Mouse (Mus musculus): ENCODE results near the gene Dtd1.

The Dtd1 gene

DNA sequence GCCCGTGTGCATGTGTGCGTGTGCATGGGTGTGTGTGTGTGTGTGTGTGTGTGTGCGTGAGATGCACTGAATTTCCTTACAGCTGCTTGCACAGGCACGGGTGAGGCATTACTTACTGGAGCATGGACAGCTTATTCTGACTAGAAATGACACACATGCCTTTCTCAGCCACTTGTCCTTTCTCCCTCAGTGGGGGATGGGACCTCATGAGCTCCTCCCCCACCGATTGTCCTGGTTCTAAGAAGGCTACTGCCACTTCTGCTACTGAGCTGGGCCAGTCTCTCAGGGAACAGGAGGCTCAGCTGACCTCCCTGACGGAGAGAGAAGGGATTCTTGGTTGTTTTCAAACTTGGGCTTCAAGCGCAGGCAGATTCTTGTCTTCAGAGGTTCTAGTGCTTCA, 40.4 kb downstream of the Dtd1 start:
- no peak for DNase-seq (ENCODE audit: low spot score in 2 of 2)

DNA sequence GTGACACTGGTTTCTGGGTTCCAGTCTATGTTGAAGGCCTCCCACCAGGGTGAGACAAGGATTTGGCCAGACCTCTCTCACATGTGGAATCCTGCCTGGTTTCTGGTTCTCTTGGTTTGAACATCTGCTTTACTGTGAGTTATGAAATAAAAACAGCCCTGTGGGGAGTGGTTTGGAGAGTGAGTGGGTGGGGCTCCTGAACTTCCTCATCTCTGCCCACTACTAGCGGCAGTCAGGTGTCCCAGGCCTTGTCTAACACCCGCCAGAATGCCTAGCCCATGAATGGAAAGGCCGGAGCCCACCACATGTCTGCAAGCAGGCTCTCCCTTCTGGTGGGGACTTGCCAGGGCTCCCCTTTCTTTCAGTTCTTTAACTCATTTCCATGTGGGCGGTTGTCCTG, 42.3 kb downstream of the Dtd1 start:
- DNase-seq (ENCODE audit: low spot score in 2 of 2): no peak

DNA sequence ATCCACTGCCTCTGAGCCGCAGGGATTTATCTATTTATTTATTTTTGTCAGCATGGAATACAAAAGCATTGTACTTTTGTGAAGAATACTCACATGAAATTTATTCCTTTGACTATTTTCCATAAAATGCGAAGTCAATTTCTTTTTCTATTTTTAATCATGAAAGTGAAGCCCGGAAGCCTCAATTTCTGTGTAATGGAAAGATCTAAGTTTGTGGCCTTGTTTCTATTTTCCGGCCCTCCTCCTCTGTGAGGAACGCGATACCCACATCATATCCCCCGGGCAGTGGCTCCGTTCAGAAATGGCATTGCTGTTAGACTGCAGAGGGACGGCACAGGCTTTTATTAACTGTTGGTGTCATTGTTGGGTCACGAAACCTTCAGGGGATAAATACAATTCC, 46.7 kb downstream of the Dtd1 start:
- DNase-seq (ENCODE audit: low spot score in 2 of 2): no peak

DNA sequence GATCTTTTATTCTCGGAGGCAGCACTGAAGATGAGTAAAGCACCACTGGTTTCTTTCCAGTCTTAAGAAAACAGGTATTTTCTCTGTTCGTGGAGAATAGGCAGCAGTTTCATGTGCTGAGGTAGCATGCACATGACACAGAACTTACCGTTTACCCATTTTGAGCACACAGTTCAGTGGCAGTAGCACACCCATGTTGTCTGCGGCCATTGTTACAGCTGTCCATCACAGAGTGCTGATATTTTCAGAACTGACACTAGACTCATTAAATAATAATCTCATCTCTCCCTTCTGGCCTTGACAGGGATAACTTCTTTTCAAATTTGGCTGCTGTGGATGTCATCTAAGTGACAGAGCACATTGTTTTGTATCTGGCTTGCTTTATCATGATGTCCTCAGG, 47.5 kb downstream of the Dtd1 start:
- no peak for DNase-seq (ENCODE audit: low spot score in 2 of 2)

DNA sequence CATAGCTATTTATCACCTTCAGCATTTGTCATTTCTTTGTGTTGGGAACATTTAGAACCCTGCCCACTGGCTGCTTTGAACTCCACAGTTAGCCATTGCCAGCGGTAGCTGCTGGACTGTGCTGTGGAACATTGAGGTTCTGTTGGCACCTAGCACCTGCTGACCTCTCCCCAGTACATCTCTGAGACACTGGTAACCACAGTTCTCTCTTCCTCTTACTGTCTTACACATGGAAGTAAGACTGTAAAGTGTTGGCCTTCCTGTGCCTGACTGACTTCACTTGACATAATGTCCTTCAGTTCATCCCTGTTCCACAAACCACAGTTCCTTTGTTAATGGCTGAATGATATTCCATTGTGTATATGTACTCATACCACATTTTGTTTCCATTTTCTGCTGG, 50.3 kb downstream of the Dtd1 start:
- DNase-seq (ENCODE audit: low spot score in 2 of 2): no peak

DNA sequence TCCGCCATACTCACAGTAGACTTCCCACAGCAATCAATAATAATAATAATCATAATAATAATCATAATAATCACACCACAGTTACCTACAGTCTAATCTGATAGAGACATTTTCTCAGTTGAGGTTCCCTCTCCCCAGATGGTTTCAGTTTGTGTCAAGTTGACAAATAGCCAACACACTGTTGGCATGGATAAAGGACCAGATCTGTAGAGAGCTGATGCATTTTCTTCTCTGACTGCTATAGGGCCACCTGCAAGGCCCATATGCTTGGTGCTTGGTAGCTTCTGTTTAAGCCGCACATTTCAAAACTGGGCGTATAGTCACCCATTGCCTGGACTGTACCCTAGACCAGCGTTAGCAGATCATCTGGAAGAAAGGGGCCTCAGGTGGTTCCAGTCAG, 53.1 kb downstream of the Dtd1 start:
- DNase-seq (ENCODE audit: low spot score in 2 of 2): no peak

DNA sequence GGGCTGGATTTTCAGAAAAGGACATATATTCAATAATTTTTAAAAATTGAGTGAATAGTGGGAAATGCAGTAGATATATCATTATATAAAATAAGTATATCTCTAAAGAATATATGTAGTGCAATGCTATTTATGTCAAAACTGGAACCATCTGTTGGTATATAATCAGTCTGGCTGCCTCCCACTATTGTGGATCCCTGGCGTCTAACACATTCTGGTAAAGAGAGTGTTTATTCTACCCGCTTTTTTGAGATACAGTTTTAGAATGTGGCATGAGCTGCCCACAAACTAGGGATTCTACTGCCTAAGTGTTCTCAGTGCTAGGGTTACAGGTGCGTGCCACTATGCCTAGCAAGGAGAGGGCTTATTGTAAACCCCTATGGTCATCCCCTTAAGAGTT, 55.6 kb downstream of the Dtd1 start:
- no peak for DNase-seq (ENCODE audit: low spot score in 2 of 2)

DNA sequence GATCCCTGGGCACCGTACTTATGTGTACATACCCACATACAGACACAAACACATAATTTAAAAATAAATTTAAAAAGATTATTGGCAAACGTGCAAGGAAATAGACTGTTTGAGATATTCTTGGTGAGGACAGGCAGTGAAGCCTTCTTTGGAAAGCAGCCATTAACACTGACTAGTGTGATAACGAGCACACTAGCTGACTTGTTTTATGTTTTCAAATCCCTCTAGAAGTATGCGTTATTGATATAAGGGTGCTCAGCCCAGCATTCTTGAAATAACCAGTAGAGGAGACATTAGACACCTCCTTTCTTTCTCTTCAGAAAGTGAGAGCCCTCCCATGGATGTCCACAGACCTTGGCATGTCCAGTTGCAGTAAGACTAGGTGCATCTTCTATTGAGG, 68.8 kb downstream of the Dtd1 start:
- DNase-seq (ENCODE audit: low spot score in 2 of 2): no peak

DNA sequence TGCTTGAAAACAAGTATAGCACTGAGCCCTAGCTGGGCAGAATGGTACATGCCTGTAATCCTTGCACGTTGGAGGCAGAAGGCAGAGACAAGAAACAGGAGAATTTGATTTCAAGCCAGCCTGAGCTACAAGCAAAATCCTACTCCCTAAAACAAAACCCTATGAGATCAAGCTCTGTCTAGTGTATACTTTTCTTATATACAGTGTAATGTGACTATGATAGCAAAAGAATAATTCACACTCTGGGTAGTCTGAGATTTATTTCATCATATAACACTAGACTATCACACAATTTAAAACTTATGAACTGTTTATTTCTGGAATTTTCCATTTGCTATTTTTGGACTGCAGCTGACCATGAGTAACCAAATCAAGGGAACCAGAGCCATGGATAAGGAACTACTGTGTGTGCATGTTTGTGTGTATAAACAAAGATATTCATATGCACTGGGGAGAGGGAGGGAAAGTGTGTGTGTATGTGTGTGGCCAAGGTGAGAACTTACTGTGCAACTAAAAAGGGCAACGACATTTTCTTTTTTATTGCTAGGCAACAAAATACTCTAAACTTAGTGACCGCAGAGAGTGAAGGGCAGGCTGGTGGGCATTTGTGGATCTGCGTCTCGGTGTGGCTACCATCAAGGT, 70.7 kb downstream of the Dtd1 start:
- no peak for DNase-seq (ENCODE audit: low spot score in 2 of 2)

DNA sequence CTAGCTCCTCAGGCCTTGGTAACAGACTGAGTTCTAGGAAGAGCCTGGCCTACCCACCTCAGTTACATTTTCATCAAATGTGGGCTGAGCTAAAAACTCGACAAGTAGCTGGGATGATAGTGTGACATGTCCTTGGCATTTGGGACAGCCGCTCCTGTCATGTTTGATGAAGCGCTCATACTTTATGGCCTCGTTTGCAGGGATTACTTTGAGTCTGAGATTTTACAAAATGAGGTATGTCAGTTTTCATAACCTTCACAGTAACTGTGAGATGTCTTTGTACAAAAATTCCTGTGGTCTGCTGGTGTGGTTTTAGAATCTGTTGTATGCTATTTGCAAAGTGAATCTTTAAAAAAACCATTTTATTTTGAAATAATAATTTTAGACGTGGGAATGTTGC, 72.7 kb downstream of the Dtd1 start:
- DNase-seq (ENCODE audit: low spot score in 2 of 2): no peak

DNA sequence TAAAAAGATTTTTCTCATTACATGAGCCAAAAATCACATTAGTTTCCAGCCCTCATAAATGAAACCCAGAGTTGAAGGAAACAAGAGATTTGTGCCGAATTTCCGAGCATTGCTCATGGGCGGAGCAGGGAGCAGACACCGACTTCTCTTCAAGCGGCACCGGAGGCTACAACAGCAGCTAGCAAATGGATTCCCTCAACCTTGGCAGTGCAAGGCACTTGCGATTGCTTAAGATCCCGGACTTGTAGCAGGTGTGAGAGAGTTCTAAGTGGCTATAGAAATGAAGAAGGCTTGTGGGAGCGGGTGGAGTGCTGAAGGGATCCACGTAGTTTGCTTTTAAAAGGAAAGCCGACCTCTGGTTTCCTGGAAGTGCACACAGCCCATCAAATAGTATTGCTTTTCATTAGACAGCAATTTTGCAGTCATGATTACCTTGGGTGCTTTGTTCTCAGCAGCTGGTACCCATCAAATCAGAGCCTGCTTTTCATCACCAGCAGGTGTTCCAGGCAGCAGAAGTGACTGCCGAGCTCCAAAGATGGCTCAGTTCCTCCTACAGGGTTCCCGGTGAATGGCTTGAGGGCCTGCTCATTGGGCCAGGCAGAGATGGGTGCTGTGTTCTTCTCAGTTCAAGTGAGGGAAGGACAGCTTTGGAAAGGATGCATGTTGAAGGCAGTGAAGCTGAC, 77.0 kb downstream of the Dtd1 start:
- peak in 1 of 2 experiments; percentile 2 for DNase-seq (ENCODE audit: low spot score in 2 of 2)

DNA sequence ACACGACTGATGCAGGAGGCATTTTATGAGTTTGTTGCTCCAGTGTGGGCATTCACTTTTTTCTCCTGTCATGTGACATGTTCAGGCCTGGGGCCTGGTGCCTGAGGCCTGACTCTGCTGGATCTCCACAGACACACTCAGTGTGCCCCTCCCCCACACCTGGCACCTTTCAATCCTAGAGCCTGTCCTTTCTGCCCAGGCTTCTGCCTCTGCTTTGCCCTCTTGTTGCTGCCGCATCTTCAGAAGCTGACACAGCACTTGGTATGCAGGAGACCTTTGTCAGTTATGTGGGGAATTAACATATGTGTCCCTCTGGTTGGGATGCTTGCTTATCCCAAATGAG, 77.5 kb downstream of the Dtd1 start:
- no peak for DNase-seq (ENCODE audit: low spot score in 2 of 2)

DNA sequence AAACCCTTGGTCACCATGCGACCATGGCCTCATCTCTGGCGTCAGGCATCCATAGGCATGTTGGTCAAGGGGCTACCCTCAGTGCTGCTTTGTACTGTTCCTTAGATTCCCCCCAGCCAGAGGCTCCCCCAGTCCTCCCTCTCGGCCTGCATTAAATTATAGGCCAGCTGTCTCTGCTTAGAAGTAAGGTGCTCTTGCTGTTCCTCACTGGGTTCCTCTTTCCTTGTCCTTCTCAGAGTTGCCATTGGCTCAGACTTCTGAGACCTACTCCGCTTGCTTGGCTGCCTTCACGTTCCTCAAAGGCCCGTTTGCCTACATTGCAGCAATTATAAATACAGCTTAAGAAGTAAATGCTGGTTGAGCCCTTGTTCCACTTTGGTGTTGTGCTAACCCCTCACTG, 79.1 kb downstream of the Dtd1 start:
- DNase-seq (ENCODE audit: low spot score in 2 of 2): no peak

DNA sequence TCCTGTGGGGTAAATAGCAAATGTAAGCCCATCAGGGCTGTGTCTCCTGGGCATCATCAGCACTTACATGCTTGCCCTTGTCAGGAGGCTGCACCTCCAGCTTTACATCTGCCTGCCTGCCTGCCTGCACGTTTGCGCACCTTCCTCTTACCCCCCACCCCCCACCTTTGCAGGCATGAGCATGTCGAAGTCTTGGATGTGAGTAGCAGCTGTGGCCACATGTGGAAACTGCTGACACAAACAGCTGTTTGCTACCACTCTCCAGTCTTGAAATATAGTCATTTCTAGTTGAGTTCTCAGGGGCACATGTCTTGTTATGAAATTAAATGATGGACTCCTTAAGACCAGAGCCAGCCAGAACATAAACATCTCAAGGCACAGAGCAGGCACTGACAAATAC, 79.7 kb downstream of the Dtd1 start:
- DNase-seq (ENCODE audit: low spot score in 2 of 2): no peak

DNA sequence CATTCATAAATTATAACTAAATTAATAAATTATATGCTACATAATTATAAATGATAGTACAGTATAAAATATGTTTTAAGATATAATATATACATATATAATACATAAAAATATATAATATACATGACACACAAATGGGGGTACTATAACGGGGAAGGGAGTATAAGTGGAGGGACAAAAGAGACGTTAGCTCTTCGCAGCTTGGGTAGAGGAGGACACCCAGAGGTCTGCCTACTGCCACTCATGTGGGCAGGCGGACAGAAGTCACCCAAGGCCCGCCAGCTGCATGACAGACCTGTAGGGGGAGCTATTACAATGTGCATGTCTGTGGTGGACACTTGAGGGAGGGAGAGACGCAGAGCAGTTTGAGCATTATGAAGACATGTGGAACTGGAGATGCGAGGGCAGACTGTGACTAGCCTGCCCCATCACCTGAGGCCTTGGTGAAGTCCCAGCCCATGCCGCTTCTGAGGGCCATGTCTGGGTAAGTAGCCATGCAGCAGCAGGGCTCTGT, 92.6 kb downstream of the Dtd1 start:
- DNase-seq (ENCODE audit: low spot score in 2 of 2): no peak

DNA sequence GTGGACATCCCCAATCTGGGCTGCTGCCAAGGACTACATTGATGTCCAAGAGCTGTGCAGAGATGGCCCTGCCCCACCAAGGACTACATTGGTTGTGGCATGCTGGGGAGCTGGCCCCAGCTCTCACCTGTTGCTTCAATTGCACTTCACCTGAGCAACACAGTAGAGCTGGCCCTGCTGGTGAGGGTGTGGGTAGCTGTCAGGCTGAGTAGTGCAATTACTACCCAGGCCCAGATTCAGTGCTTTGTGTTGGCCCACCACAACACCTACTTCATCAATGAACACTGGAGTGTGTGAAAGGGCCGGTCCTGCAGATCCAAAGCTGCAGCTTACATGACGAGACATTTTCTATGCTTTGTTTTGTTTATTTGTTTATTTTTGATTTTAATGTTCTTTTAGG, 93.1 kb downstream of the Dtd1 start:
- no peak for DNase-seq (ENCODE audit: low spot score in 2 of 2)

DNA sequence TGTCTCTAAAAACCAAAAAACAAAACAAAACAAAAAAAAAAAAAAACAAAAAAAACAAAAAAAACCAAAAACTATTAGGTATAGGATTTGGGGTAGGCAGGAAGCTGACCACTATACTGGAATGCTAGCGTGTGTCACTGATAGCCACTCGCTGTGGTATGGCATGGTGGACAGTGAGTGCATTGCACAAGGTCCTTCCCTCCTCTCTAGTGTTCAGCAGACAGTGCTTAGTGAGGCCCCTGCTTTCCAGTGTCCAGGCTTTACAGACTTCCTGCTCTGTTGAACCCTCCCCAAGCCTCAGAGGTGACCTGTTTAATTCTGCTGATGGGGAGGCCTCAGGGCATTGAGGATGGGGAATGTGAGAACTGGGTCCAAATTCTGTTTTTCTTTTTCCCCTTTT, 95.2 kb downstream of the Dtd1 start:
- DNase-seq (ENCODE audit: low spot score in 2 of 2): no peak

DNA sequence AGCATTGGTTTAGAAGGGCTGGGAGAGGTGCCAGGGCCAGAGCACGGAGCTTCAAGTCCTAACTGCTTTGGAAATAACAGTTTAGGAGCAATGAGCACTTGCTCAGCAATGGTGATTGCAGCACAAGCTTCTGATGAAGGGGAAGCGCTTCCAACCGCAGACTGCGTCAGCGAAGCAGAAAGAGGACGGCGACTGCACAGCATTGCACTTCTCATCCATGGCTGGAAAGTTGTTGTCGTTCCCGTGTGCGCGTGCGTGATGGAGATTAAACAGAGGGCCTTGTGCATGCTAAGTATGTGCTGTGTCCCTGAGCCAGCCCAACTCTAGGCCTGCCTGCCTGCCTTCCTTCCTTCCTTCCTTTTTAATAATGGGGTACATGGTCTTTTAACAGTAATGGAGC, 98.3 kb downstream of the Dtd1 start:
- DNase-seq (ENCODE audit: low spot score in 2 of 2): no peak

DNA sequence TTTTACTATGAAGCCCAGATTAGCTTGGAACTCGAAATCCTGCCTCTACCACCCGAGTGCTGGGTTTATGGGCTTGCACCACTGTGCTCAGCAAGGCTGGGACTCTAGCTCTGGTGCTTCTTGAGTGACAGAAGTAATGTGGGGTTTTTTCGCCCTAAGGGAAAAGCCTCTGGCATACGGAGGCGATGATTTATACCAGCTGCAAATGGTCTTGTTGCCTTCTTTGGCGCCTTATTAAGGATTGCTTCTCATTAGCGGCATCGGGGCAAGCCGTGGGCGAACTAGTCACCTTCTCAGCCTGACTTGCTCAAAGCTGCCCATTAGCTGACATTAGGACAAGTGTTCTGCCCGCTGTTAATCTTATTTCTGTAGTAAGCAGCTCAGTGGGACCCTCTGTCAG, 100.9 kb downstream of the Dtd1 start:
- DNase-seq (ENCODE audit: low spot score in 2 of 2): no peak

DNA sequence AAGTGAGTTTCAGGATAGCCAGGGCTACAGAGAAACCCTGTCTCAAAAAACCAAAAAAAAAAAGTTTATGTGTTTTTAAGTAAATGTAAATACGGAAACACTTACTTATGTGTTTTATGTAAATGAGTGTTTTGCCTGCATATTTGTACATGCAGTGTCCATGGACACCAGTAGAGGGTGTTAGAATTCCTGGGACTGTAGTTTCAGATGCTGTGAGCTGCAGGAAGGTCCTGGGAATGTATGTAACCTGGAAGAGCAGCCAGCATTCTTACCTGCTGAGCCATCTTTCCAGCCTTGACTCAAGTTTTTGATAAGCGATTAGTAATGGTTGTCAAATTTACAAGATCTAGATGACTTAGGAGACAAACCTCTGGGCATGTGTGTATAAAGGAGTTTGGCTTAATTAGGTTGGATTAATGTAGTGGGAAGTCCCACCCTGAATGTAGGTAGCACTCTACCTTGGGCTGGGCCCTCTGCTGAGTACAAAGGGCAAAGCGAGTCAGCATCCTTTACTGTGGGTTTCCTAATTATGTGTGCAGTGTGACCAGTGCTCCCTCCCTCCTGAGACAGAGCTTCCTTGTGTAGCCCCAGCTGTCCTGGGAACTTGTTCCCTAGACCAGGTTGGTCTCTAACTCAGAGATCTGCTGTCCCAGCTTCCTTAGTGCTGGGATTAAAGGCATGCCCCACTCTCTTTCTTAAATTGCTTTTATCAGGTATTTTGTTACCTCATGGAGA, 101.9 kb downstream of the Dtd1 start:
- DNase-seq (ENCODE audit: low spot score in 2 of 2): no peak

DNA sequence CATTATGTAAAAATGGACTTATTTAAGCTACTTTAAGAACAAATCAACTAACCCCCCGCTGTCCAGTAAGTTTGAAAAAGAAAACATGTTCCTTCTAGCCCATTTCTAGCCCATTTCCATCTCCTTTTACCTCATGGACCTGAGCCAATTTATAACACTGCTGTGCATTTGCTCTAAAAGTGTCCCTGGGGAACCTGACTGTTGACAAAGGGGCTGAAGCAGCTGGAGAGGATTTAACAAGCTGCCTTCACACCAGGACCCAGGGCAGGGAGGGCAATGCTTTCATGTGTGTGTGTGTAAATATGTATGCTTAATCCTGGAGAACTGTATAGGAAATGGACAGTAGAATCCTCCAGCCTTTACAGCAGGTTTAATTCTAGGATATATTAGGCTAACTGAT, 109.6 kb downstream of the Dtd1 start:
- no peak for DNase-seq (ENCODE audit: low spot score in 2 of 2)

DNA sequence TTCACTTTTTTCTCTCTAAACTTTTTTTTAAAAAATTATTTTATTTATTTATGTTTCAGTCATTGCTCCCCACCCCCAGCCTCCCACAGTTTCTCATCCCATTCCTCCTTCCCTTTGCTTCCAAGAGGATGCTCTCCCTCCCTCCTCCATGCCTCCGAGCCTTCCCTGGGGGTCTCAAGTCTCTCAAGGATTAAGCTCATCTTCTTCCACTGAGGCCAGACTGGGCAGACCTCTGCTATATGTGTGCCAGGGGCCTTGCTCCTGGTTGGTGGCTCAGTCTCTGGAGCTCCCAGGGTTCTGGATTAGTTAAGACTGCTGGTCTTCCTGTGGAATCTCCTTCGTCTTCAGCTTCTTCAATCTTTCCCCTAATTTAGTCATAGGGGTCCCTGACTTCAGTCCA, 110.0 kb downstream of the Dtd1 start:
- DNase-seq (ENCODE audit: low spot score in 2 of 2): no peak

DNA sequence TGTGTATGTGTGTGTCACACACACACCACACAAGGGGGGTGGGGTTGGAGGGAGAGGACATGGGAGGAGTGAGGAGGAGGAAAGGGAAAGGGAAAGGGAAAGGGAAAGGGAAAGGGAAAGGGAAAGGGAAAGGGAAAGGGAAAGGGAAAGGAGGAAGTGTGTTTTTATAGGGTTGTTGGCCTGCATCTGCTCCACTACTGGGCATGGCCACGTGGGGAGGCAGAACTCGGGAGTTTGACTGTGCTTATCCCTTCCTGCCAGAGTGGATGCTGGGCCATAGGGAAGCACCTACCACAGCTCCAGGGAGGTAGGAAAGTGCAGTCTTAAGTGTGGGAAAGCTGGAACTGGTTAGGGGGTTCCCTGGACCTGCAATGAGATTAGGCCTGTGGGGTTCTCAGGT, 114.9 kb downstream of the Dtd1 start:
- no peak for DNase-seq (ENCODE audit: low spot score in 2 of 2)

All from urinary bladder, adult 18-20 months (tissue).